Mouse (Mus musculus): ENCODE data around the gene Sugp1.

DNA sequence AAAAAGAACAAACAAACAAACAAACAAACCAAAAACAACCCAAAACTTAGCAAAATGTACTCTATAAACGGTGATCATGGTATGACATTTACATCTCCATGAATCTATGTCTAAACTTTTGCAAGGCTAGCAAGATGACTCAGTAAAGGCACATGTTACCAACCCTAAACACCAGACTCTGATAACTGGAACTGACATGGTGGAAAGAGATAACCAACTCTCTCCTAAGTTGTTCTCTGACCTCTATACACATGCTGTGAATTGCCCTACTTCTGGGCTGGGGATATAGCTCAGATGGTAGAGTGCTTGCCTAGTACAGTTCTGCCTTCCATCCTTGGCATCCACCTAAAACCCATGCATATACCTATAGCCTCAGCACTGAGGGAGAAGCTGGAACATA is 4.6 kb upstream of the Sugp1 start:
- TF ChIP-seq CTCF (IDR thresholded peaks at IDR 0.05; ENCODE audit: insufficient read depth, low read length) = no peak
- TF ChIP-seq POLR2A (IDR thresholded peaks at IDR 0.05; ENCODE audit: borderline replicate concordance, extremely low read depth, low read depth, low read length) = no peak
